Mouse (Mus musculus): ENCODE measurements around the gene Stra6. TPM values are rescaled to one million over a fixed set of nuclear protein-coding genes. Genes with fewer than 3 reads are reported as not detected.

The Stra6 gene
- polyA plus RNA-seq, 1 experiment from 2014 or later: 8.6 TPM

GRCm38 (mm10) chr9:58199381-58200269 is 136.0 kb downstream of the Stra6 start:
- H3K4me1 ChIP-seq (replicated peaks; ENCODE audit: control insufficient read depth, insufficient read depth, low read length): peaks cover 13% of the 10 kb centered on the region

GRCm38 (mm10) chr9:58200270-58201090 is 136.9 kb downstream of the Stra6 start:
- Histone ChIP-seq H3K36me3 (ENCODE audit: control insufficient read depth, insufficient read depth, low read length) (no peaks in the 10 kb centered on the region), H3K4me2 (ENCODE audit: low read length) (no peak overlapping the region), H3K9me3 (ENCODE audit: control insufficient read depth, low read length) (no peaks in the 10 kb centered on the region), H3K4me1 (replicated peaks; ENCODE audit: control insufficient read depth, insufficient read depth, low read length) (peaks cover 13% of the 10 kb centered on the region), H3K27ac (ENCODE audit: low read depth) (no peak overlapping the region), H3K4me3 (ENCODE audit: low read depth, low read length) (no peak overlapping the region), H3K9ac (ENCODE audit: low read length) (no peak overlapping the region), H3K27me3 (replicated peaks; ENCODE audit: control insufficient read depth, insufficient read depth, low read length) (peaks cover 86% of the 10 kb centered on the region)
- ATAC-seq (replicated peaks; ENCODE audit: low FRiP score, low TSS enrichment, low read depth): no peak
- peak; percentile 50 for DNase-seq (ENCODE audit: low spot score)
- WGBS: 12% methylated on average over 11 of the region's 11 CpGs

More at GRCm38 (mm10) chr9:58199381-58200269, 136.0 kb downstream of the Stra6 start:
- DNase-seq (ENCODE audit: low spot score): peak; percentile 60
- Histone ChIP-seq H3K27me3 (replicated peaks; ENCODE audit: control insufficient read depth, insufficient read depth, low read length) (peaks cover 94% of the 10 kb centered on the region), H3K36me3 (ENCODE audit: control insufficient read depth, insufficient read depth, low read length) (no peaks in the 10 kb centered on the region), H3K9ac (ENCODE audit: low read length) (no peak overlapping the region), H3K27ac (ENCODE audit: low read depth) (no peak overlapping the region), H3K9me3 (ENCODE audit: control insufficient read depth, low read length) (no peaks in the 10 kb centered on the region), H3K4me3 (ENCODE audit: low read depth, low read length) (peak overlapping the region; percentile 10; the same call in 1 of the 2 replicates), H3K4me2 (ENCODE audit: low read length) (peak overlapping the region; percentile 24)
- WGBS: 2% methylated on average over 41 of the region's 41 CpGs
- no peak for ATAC-seq (replicated peaks; ENCODE audit: low FRiP score, low TSS enrichment, low read depth)

- DNase-seq (ENCODE audit: low spot score) (peak; percentile 52), ATAC-seq (replicated peaks; ENCODE audit: low FRiP score, low TSS enrichment, low read depth) (no peak)
- H3K9me3 ChIP-seq (ENCODE audit: control insufficient read depth, low read length): no peaks in the 10 kb centered on the region
- H3K27ac ChIP-seq (ENCODE audit: low read depth): no peak overlapping the region
- H3K4me1 ChIP-seq (replicated peaks; ENCODE audit: control insufficient read depth, insufficient read depth, low read length): peaks cover 12% of the 10 kb centered on the region
- H3K27me3 ChIP-seq (replicated peaks; ENCODE audit: control insufficient read depth, insufficient read depth, low read length): peaks cover 81% of the 10 kb centered on the region
- H3K4me2 ChIP-seq (ENCODE audit: low read length): peak overlapping the region; percentile 22
- 2% methylated on average over 24 of the region's 24 CpGs for WGBS
- 0 out of 2 replicates have a peak overlapping the region, but pooled peaks have one; percentile 10 for H3K4me3 ChIP-seq (ENCODE audit: low read depth, low read length)
- H3K36me3 ChIP-seq (ENCODE audit: control insufficient read depth, insufficient read depth, low read length): no peaks in the 10 kb centered on the region
- H3K9ac ChIP-seq (ENCODE audit: low read length): no peak overlapping the region
Measured at GRCm38 (mm10) chr9:58201091-58201842, 137.7 kb downstream of the Stra6 start.

DNA sequence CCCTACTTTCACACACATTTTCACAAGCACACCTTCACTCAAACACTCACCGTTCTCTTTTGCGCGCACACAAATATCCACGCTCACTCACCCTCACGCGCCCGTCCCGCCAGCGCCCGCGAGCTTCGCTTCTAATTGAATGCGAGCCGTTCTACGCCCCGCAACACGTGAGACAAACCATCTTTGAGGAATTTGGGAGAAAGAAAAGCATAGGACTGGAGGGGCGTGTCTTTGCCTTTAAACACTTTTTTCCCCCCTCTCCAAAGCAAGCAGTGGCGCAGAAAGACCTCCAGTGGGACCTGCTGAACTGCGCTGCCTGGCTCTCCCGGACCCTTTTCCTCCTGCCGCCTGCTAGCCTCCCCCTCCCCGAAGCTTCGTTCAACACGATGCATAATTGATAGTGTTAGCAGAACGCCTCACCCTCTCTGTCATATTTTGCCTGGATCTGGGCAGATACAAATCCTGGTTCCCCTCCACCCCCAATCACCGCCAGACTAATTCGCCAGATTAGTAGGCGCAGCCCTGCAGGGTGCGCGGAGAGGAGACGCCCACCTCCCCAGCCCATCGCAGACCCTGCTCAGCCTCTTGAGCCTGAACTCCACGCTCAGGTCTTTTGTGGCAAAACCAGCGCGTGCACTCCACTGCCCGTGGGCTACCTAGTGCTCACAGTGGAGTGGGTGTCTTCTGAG is 138.4 kb downstream of the Stra6 start:
- Histone ChIP-seq H3K27ac (ENCODE audit: low read depth) (no peak overlapping the region), H3K9ac (ENCODE audit: low read length) (no peak overlapping the region), H3K4me3 (ENCODE audit: low read depth, low read length) (peak overlapping the region; percentile 10; the same call in 1 of the 2 replicates), H3K27me3 (replicated peaks; ENCODE audit: control insufficient read depth, insufficient read depth, low read length) (peaks cover 73% of the 10 kb centered on the region), H3K36me3 (ENCODE audit: control insufficient read depth, insufficient read depth, low read length) (no peaks in the 10 kb centered on the region), H3K9me3 (ENCODE audit: control insufficient read depth, low read length) (no peaks in the 10 kb centered on the region), H3K4me1 (replicated peaks; ENCODE audit: control insufficient read depth, insufficient read depth, low read length) (peaks cover 11% of the 10 kb centered on the region), H3K4me2 (ENCODE audit: low read length) (peak overlapping the region; percentile 22)
- 2% methylated on average over 37 of the region's 37 CpGs for WGBS
- DNase-seq (ENCODE audit: low spot score): peak; percentile 59
- ATAC-seq (replicated peaks; ENCODE audit: low FRiP score, low TSS enrichment, low read depth): no peak

DNA sequence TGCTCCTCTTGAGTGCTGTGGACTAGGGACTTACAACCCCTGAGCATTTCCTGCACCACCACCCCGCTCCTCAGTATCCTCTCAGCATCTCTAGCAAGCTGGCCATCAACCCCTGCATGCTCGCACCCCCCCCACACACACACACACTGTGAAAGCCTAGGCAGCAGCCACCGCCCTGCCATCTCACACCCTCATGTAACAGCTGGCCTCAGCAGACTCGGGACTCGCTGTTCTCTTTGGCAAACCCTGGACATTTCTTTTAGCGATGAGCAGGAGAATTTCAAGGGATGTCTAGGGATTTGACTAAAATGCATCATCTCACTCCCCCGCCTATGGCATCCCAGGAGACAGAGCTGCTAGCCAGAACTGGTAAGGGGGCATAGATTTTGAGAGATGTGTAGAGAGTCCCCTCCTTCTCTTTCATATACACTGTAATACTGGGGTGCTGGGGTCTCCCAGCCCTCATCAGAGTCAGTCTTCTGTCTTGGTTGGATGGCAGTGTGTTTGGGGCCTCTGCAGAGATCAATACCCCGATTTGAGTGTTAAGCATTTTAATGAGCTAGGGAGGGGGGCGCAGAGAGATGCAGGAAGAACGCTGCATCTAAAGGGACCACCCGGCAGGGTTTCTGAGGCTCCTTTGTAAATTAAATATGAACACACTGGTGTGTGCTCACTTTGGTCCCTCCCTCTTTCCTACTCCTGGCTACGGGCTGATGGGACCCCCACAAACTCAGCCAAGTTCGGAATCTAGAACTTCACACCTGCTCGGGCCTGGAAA is 139.3 kb downstream of the Stra6 start:
- Histone ChIP-seq H3K9ac (ENCODE audit: low read length) (no peak overlapping the region), H3K9me3 (ENCODE audit: control insufficient read depth, low read length) (no peaks in the 10 kb centered on the region), H3K36me3 (ENCODE audit: control insufficient read depth, insufficient read depth, low read length) (no peaks in the 10 kb centered on the region), H3K27ac (ENCODE audit: low read depth) (no peak overlapping the region), H3K4me3 (ENCODE audit: low read depth, low read length) (no peak overlapping the region), H3K27me3 (replicated peaks; ENCODE audit: control insufficient read depth, insufficient read depth, low read length) (peaks cover 65% of the 10 kb centered on the region), H3K4me1 (replicated peaks; ENCODE audit: control insufficient read depth, insufficient read depth, low read length) (peaks cover 5% of the 10 kb centered on the region), H3K4me2 (ENCODE audit: low read length) (no peak overlapping the region)
- ATAC-seq (replicated peaks; ENCODE audit: low FRiP score, low TSS enrichment, low read depth): no peak
- WGBS: 6% methylated on average over 14 of the region's 14 CpGs
- DNase-seq (ENCODE audit: low spot score): peak; percentile 49

Other genes starting within 250 kb of the Stra6 start
- gene Arid3b, start 227.0 kb upstream of the Stra6 start, polyA plus RNA-seq (2014; fragmentation: Nextera tagmentation; extraction: Ambion mirVana): 7.3 and 8.4 TPM in 2 replicates
- gene Ubl7, start 152.8 kb upstream of the Stra6 start, polyA plus RNA-seq (2014; fragmentation: Nextera tagmentation; extraction: Ambion mirVana): 91.4 and 96.8 TPM in 2 replicates
- gene Sema7a, start 123.7 kb upstream of the Stra6 start, polyA plus RNA-seq (2014; fragmentation: Nextera tagmentation; extraction: Ambion mirVana): 0.34 and 0.38 TPM in 2 replicates
- gene Cyp11a1, start 57.4 kb upstream of the Stra6 start, polyA plus RNA-seq (2014; fragmentation: Nextera tagmentation; extraction: Ambion mirVana): 3.0 and 4.3 TPM in 2 replicates
- 0.11 and 0.27 TPM in 2 replicates for gene Ccdc33, start 55.0 kb downstream of the Stra6 start, polyA plus RNA-seq (2014; fragmentation: Nextera tagmentation; extraction: Ambion mirVana)
- gene Islr, start 140.5 kb downstream of the Stra6 start, polyA plus RNA-seq (2014; fragmentation: Nextera tagmentation; extraction: Ambion mirVana): 65.5 and 71.3 TPM in 2 replicates
- 1.7 and 1.8 TPM in 2 replicates for gene Islr2, start 140.5 kb downstream of the Stra6 start, polyA plus RNA-seq (2014; fragmentation: Nextera tagmentation; extraction: Ambion mirVana)
- gene Pml, start 186.0 kb downstream of the Stra6 start, polyA plus RNA-seq (2014; fragmentation: Nextera tagmentation; extraction: Ambion mirVana): 16.9 and 17.7 TPM in 2 replicates
- 21.3 and 22.9 TPM in 2 replicates for gene Stoml1, start 189.4 kb downstream of the Stra6 start, polyA plus RNA-seq (2014; fragmentation: Nextera tagmentation; extraction: Ambion mirVana)
- 27.2 and 31.8 TPM in 2 replicates for gene Loxl1, start 249.4 kb downstream of the Stra6 start, polyA plus RNA-seq (2014; fragmentation: Nextera tagmentation; extraction: Ambion mirVana)